Mouse (Mus musculus): Measurements from ENCODE around the gene Spopl. TPM values are rescaled to one million over a fixed set of nuclear protein-coding genes. Genes with fewer than 3 reads are reported as not detected.
"Not testable (repeated sequence)": the region's sequence is repeated elsewhere in the genome, so short reads cannot be mapped to it uniquely, and the experiment has no call there.

Gene Spopl
- polyA plus RNA-seq (2015; fragmentation: Nextera tagmentation; extraction: Ambion mirVana) = 10.1 and 11.2 TPM in 2 replicates

- Histone ChIP-seq H3K4me2 (ENCODE audit: low read length) (peak within 1 kb of the TSS; percentile 98), H3K27ac (ENCODE audit: low read length) (peak within 1 kb of the TSS; percentile 56), H3K9me3 (ENCODE audit: control insufficient read depth, low read length) (no peaks in the 10 kb centered on the region), H3K4me3 (replicated peaks; ENCODE audit: low read length) (peak within 1 kb of the TSS; percentile 96), H3K27me3 (replicated peaks; ENCODE audit: control insufficient read depth, insufficient read depth, low read length) (peaks cover 10% of the 10 kb centered on the region), H3K36me3 (ENCODE audit: control insufficient read depth, insufficient read depth) (no peaks in the 10 kb centered on the region), H3K4me1 (replicated peaks; ENCODE audit: control insufficient read depth, insufficient read depth, low read length) (peaks cover 9% of the 10 kb centered on the region), H3K9ac (replicated peaks; ENCODE audit: low read depth, low read length) (peak within 1 kb of the TSS; percentile 98)
- peak; percentile 99 for ATAC-seq
- 2% methylated on average over 52 of the region's 58 CpGs for WGBS
These were observed at the start of gene Spopl for GRCm38 (mm10) chr2:23571302-23572156. TSS of gene Spopl (minus strand) at chr2:23572106.

GRCm38 (mm10) chr2:23620128-23620527 lies 48.2 kb upstream of the Spopl start:
- H3K4me3 ChIP-seq (replicated peaks; ENCODE audit: low read length) = no peak overlapping the region
- H3K4me2 ChIP-seq (ENCODE audit: low read length) = no peak overlapping the region
- no peak overlapping the region for H3K9ac ChIP-seq (replicated peaks; ENCODE audit: low read depth, low read length)
- H3K27me3 ChIP-seq (replicated peaks; ENCODE audit: control insufficient read depth, insufficient read depth, low read length) = no peaks in the 10 kb centered on the region
- H3K27ac ChIP-seq (ENCODE audit: low read length) = no peak overlapping the region
- H3K36me3 ChIP-seq (ENCODE audit: control insufficient read depth, insufficient read depth) = no peaks in the 10 kb centered on the region
- H3K9me3 ChIP-seq (ENCODE audit: control insufficient read depth, low read length) = no peaks in the 10 kb centered on the region
- ATAC-seq = no peak
- no peaks in the 10 kb centered on the region for H3K4me1 ChIP-seq (replicated peaks; ENCODE audit: control insufficient read depth, insufficient read depth, low read length)

DNA sequence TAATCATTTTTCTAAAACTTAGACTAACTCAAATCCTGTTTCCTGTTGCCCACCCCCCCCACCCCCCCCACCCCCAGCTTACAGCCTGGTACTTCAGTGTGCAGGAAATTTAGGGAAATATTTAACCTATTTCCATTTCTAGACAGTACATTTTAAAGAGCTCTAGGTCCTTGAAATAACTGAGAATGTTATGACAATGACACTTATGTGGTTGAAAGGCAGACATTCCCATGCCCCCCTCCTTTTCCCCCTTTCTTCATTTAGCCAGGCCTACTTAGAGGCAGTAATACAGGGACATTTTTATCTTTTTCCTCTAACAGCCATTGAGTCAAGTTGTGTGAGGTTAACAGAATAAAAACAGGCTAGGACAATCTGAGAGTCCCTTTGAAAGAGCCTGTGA lies 46.1 kb upstream of the Spopl start:
- H3K36me3 ChIP-seq (ENCODE audit: control insufficient read depth, insufficient read depth) = no peaks in the 10 kb centered on the region
- H3K27ac ChIP-seq (ENCODE audit: low read length) = no peak overlapping the region
- no peak for ATAC-seq
- no peak overlapping the region for H3K9ac ChIP-seq (replicated peaks; ENCODE audit: low read depth, low read length)
- H3K4me1 ChIP-seq (replicated peaks; ENCODE audit: control insufficient read depth, insufficient read depth, low read length) = no peaks in the 10 kb centered on the region
- H3K27me3 ChIP-seq (replicated peaks; ENCODE audit: control insufficient read depth, insufficient read depth, low read length) = no peaks in the 10 kb centered on the region
- H3K4me3 ChIP-seq (replicated peaks; ENCODE audit: low read length) = no peak overlapping the region
- H3K9me3 ChIP-seq (ENCODE audit: control insufficient read depth, low read length) = no peaks in the 10 kb centered on the region
- no peak overlapping the region for H3K4me2 ChIP-seq (ENCODE audit: low read length)

- H3K27ac ChIP-seq (ENCODE audit: low read length) = no peak overlapping the region
- ATAC-seq = no peak
- no peak overlapping the region for H3K4me3 ChIP-seq (replicated peaks; ENCODE audit: low read length)
- H3K9me3 ChIP-seq (ENCODE audit: control insufficient read depth, low read length) = no peaks in the 10 kb centered on the region
- no peak overlapping the region for H3K9ac ChIP-seq (replicated peaks; ENCODE audit: low read depth, low read length)
- no peaks in the 10 kb centered on the region for H3K36me3 ChIP-seq (ENCODE audit: control insufficient read depth, insufficient read depth)
- H3K27me3 ChIP-seq (replicated peaks; ENCODE audit: control insufficient read depth, insufficient read depth, low read length) = no peaks in the 10 kb centered on the region
- no peak overlapping the region for H3K4me2 ChIP-seq (ENCODE audit: low read length)
- H3K4me1 ChIP-seq (replicated peaks; ENCODE audit: control insufficient read depth, insufficient read depth, low read length) = no peaks in the 10 kb centered on the region
These were observed 33.5 kb upstream of the Spopl start for GRCm38 (mm10) chr2:23605391-23605790.

DNA sequence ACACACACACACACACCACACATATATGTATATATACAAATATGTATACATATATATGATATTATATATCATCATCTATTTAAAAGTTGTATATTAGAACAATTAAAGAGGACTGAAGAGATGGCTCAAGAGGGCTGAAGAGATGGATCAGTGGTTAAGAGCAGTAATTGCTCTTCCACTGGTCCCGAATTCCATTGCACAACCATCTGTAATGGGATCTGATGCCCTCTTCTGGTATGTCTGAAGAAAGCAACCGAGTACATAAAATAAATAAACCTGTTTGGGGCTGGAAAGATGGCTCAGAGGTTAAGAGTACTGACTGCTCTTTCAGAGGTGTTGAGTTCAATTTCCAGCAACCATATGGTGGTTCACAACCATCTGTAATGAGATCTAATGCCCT lies 16.9 kb upstream of the Spopl start:
- 41% methylated on average over 2 of the region's 2 CpGs for WGBS

DNA sequence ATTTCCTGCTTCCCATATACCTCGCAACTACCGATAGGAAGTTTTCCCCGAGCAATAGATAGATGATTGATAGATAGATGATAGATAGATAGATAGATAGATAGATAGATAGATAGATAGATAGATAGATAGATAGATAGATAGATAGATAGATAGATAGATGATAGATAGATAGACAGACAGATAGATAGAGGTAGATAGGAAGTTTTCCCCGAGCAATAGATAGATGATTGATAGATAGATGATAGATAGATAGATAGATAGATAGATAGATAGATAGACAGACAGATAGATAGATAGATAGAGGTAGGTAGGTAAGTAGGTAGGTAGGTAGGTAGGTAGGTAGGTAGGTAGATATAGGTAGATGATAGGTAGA lies 239 bp upstream of the Spopl start:
- not testable (repeated sequence) for H3K9me3 ChIP-seq (ENCODE audit: control insufficient read depth, low read length); H3K27ac ChIP-seq (ENCODE audit: low read length); ATAC-seq; H3K36me3 ChIP-seq (ENCODE audit: control insufficient read depth, insufficient read depth); H3K9ac ChIP-seq (replicated peaks; ENCODE audit: low read depth, low read length); H3K27me3 ChIP-seq (replicated peaks; ENCODE audit: control insufficient read depth, insufficient read depth, low read length); H3K4me1 ChIP-seq (replicated peaks; ENCODE audit: control insufficient read depth, insufficient read depth, low read length)
- Histone ChIP-seq H3K4me2 (ENCODE audit: low read length) (peak overlapping the region; percentile 98), H3K4me3 (replicated peaks; ENCODE audit: low read length) (peak overlapping the region; percentile 96)
- 19% methylated on average over 4 of the region's 4 CpGs for WGBS

More for the DNA sequence above, 16.9 kb upstream of the Spopl start:
- Histone ChIP-seq H3K36me3 (ENCODE audit: control insufficient read depth, insufficient read depth) (no peaks in the 10 kb centered on the region), H3K9ac (replicated peaks; ENCODE audit: low read depth, low read length) (no peak overlapping the region), H3K27me3 (replicated peaks; ENCODE audit: control insufficient read depth, insufficient read depth, low read length) (no peaks in the 10 kb centered on the region), H3K4me3 (replicated peaks; ENCODE audit: low read length) (no peak overlapping the region), H3K9me3 (ENCODE audit: control insufficient read depth, low read length) (no peaks in the 10 kb centered on the region), H3K4me1 (replicated peaks; ENCODE audit: control insufficient read depth, insufficient read depth, low read length) (no peaks in the 10 kb centered on the region), H3K4me2 (ENCODE audit: low read length) (no peak overlapping the region), H3K27ac (ENCODE audit: low read length) (no peak overlapping the region)
- ATAC-seq = no peak

DNA sequence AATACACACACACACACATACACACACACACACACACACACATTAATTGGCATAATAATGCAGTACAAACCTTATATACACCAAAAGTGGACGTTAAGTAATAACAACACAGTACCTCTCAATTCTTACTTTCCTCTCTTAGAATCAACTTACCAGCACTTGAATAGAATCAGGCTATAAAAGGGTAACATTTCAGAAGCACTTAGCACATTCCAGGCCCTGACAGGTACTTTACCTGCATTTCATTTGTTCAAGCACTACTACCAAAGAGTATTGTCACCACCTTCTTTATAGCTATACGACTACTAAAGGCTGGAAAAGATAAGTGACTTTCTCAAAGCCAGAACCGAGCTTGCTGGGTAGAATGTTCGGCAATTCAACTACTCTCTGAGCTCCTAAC lies 1.3 kb downstream of the Spopl start:
- Histone ChIP-seq H3K27ac (ENCODE audit: low read length) (no peak overlapping the region), H3K36me3 (ENCODE audit: control insufficient read depth, insufficient read depth) (no peaks in the 10 kb centered on the region), H3K27me3 (replicated peaks; ENCODE audit: control insufficient read depth, insufficient read depth, low read length) (peaks cover 10% of the 10 kb centered on the region), H3K4me3 (replicated peaks; ENCODE audit: low read length) (no peak overlapping the region; the same call in 1 of the 2 replicates), H3K4me1 (replicated peaks; ENCODE audit: control insufficient read depth, insufficient read depth, low read length) (peaks cover 9% of the 10 kb centered on the region), H3K4me2 (ENCODE audit: low read length) (peak overlapping the region; percentile 98), H3K9ac (replicated peaks; ENCODE audit: low read depth, low read length) (no peak overlapping the region), H3K9me3 (ENCODE audit: control insufficient read depth, low read length) (no peaks in the 10 kb centered on the region)
- WGBS = 80% methylated on average over 4 of the region's 4 CpGs
- no peak for ATAC-seq

- Histone ChIP-seq H3K36me3 (ENCODE audit: control insufficient read depth, insufficient read depth) (no peaks in the 10 kb centered on the region), H3K4me2 (ENCODE audit: low read length) (no peak overlapping the region), H3K9me3 (ENCODE audit: control insufficient read depth, low read length) (no peaks in the 10 kb centered on the region), H3K27me3 (replicated peaks; ENCODE audit: control insufficient read depth, insufficient read depth, low read length) (peaks cover 8% of the 10 kb centered on the region), H3K9ac (replicated peaks; ENCODE audit: low read depth, low read length) (no peak overlapping the region), H3K27ac (ENCODE audit: low read length) (no peak overlapping the region), H3K4me3 (replicated peaks; ENCODE audit: low read length) (no peak overlapping the region), H3K4me1 (replicated peaks; ENCODE audit: control insufficient read depth, insufficient read depth, low read length) (peaks cover 9% of the 10 kb centered on the region)
- ATAC-seq = no peak
- 97% methylated on average over 1 of the region's 1 CpGs for WGBS
These were observed 3.1 kb downstream of the Spopl start for GRCm38 (mm10) chr2:23568775-23569174.

DNA sequence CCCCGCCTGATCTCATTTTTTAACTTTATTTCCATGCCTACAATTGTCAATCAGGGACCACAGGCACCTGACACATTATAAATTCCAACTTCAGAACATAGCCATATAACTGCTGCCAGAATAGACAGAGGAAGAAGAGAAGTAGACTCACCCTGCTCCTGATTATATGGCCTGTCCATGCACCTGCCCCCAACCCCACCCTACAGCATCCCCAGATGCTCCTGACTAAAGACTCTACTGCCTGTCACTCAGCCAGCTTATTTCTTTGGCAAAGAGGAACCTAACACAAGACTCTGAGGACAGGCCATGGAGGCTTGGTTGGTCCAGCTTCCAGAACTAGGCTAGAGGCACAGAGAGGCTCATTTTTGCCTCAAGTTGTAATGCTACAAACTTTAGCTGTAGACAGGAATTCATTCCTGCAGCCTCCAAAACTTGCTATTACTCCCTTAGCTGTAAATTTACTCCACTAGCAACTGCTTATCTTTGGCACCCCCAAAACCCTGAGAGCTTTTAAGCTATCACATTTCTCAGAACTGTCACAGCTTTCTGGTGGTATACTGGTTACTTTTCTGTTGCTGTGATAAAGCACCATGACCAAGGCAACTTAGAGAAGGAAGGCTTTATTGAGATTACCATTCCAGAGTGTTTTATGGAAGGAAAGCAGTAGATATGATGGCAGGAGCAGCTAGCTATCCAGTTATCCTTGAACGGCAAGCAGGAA lies 6.7 kb downstream of the Spopl start:
- H3K36me3 ChIP-seq (ENCODE audit: control insufficient read depth, insufficient read depth) = no peaks in the 10 kb centered on the region
- no peak overlapping the region for H3K4me2 ChIP-seq (ENCODE audit: low read length)
- H3K4me1 ChIP-seq (replicated peaks; ENCODE audit: control insufficient read depth, insufficient read depth, low read length) = no peaks in the 10 kb centered on the region
- no peak overlapping the region for H3K4me3 ChIP-seq (replicated peaks; ENCODE audit: low read length)
- no peaks in the 10 kb centered on the region for H3K27me3 ChIP-seq (replicated peaks; ENCODE audit: control insufficient read depth, insufficient read depth, low read length)
- no peaks in the 10 kb centered on the region for H3K9me3 ChIP-seq (ENCODE audit: control insufficient read depth, low read length)
- no peak overlapping the region for H3K27ac ChIP-seq (ENCODE audit: low read length)
- ATAC-seq = no peak
- no peak overlapping the region for H3K9ac ChIP-seq (replicated peaks; ENCODE audit: low read depth, low read length)
- 95% methylated on average over 2 of the region's 2 CpGs for WGBS

All from forebrain, embryonic 16.5 days (tissue).